Mouse (Mus musculus): ENCODE measurements around the gene Slc4a7. TPM values are rescaled to one million over a fixed set of nuclear protein-coding genes. Genes with fewer than 3 reads are reported as not detected.
"Not testable (repeated sequence)": the region's sequence is repeated elsewhere in the genome, so short reads cannot be mapped to it uniquely, and the experiment has no call there.

Slc4a7 gene
- total RNA-seq, 4 experiments from 2014 or later = 15.5 to 18.1 (median 16.9) TPM

GRCm38 (mm10) chr14:14800332-14800731, 98.3 kb downstream of the Slc4a7 start:
- no peak for DNase-seq (ENCODE audit: low spot score)

GRCm38 (mm10) chr14:14800810-14801209, 98.7 kb downstream of the Slc4a7 start:
- no peak for DNase-seq (ENCODE audit: low spot score)

GRCm38 (mm10) chr14:14803115-14803514, 101.0 kb downstream of the Slc4a7 start, which contains the start of gene Nek10:
Gene Nek10 (plus strand): TSS chr14:14803415.
- DNase-seq (ENCODE audit: low spot score) = not testable (repeated sequence)

- no peak for DNase-seq (ENCODE audit: low spot score)
Measured at GRCm38 (mm10) chr14:14803921-14804517, 101.9 kb downstream of the Slc4a7 start.

- no peak for DNase-seq (ENCODE audit: low spot score)
Measured at GRCm38 (mm10) chr14:14804518-14805212, 102.6 kb downstream of the Slc4a7 start.

- peak; percentile 85 for DNase-seq (ENCODE audit: low spot score)
Measured at GRCm38 (mm10) chr14:14832520-14833240, 130.6 kb downstream of the Slc4a7 start.

- DNase-seq (ENCODE audit: low spot score) = no peak
Measured at GRCm38 (mm10) chr14:14833498-14833897, 131.4 kb downstream of the Slc4a7 start.

GRCm38 (mm10) chr14:14834266-14834665, 132.2 kb downstream of the Slc4a7 start:
- no peak for DNase-seq (ENCODE audit: low spot score)

GRCm38 (mm10) chr14:14837627-14838026, 135.5 kb downstream of the Slc4a7 start:
- no peak for DNase-seq (ENCODE audit: low spot score)

GRCm38 (mm10) chr14:14838109-14838508, 136.0 kb downstream of the Slc4a7 start:
- DNase-seq (ENCODE audit: low spot score) = peak; percentile 17

GRCm38 (mm10) chr14:14842734-14843530, 140.9 kb downstream of the Slc4a7 start:
- no peak for DNase-seq (ENCODE audit: low spot score)

Other genes with a start within 250 kb of the Slc4a7 start
- gene Nek10, start 101.1 kb downstream of the Slc4a7 start, total RNA-seq (2022) = under 1 TPM; 0.11 to 0.19 (median 0.12) TPM